Comparison of ENCODE assay signal across 8 mouse cellular contexts in genomic region chr13:55446483-55447105, GRCm38 (mm10). TPM values are rescaled to one million over a fixed set of nuclear protein-coding genes. Genes with fewer than 3 reads are reported as not detected.
DNase-seq lines count a peak whose midpoint lies in the region; ATAC-seq and TF ChIP-seq lines count a peak whose summit lies in the region.

No protein-coding gene starts in this region.

- peak; percentile 67 for ATAC-seq in erythroid progenitor cell, adult 5-6 weeks (replicated peaks; ENCODE audit: low FRiP score, poor library complexity, severe bottlenecking)
- ATAC-seq in stomach, embryonic 16.5 days (ENCODE audit: insufficient read depth, low FRiP score) = no peak

- peak overlapping the region; percentile 95 for H3K9ac ChIP-seq in stomach, embryonic 16.5 days (ENCODE audit: low read length)

- H3K9me3 ChIP-seq in stomach, embryonic 16.5 days (replicated peaks; ENCODE audit: control insufficient read depth, low read length) = no peaks in the 10 kb centered on the region

- H3K4me3 ChIP-seq in spleen, adult 2 months (ENCODE audit: extremely low read depth, insufficient read depth, insufficient read length) = peak overlapping the region; percentile 81
- H3K4me3 ChIP-seq in stomach, embryonic 16.5 days (replicated peaks; ENCODE audit: low read length) = peak overlapping the region; percentile 92
- H3K4me3 ChIP-seq in cerebellum, adult 2 months (replicated peaks; ENCODE audit: insufficient read depth, low read depth, low read length) = no peak overlapping the region
- H3K4me3 ChIP-seq in kidney, adult 2 months (ENCODE audit: insufficient read depth, low read depth, low read length) = no peak overlapping the region

- no peak for DNase-seq in spleen, adult 2 months (ENCODE audit: low read depth in 1 of 2, low spot score in 2 of 2)
- no peak for DNase-seq in spleen, postnatal 14 days (ENCODE audit: low spot score in 2 of 2)
- DNase-seq in liver = peak; percentile 90
- DNase-seq in cerebellum, adult 2 months = no peak
- no peak for DNase-seq in kidney, postnatal 4 days
- no peak for DNase-seq in kidney, adult 2 months

- no peak for TF ChIP-seq CTCF in spleen, adult 2 months (IDR thresholded peaks at IDR 0.05; ENCODE audit: extremely low read depth, insufficient read depth, insufficient read length, insufficient replicate concordance)
- TF ChIP-seq CTCF in cerebellum, adult 2 months (IDR thresholded peaks at IDR 0.05; ENCODE audit: borderline replicate concordance, insufficient read depth, low read depth, low read length) = no peak
- no peak for TF ChIP-seq CTCF in kidney, adult 2 months (conservative IDR thresholded peaks at IDR 0.05; ENCODE audit: insufficient read depth, insufficient read length, low read depth, low read length)

- no peak for TF ChIP-seq POLR2A in spleen, adult 2 months (IDR thresholded peaks at IDR 0.05; ENCODE audit: low read depth, low read length)
- TF ChIP-seq POLR2A in cerebellum, adult 2 months (IDR thresholded peaks at IDR 0.05; ENCODE audit: borderline replicate concordance, insufficient read depth, low read length) = no peak
- no peak for TF ChIP-seq POLR2A in kidney, adult 2 months (IDR thresholded peaks at IDR 0.05; ENCODE audit: low read depth, low read length)

- no peaks in the 10 kb centered on the region for H3K27me3 ChIP-seq in spleen, adult 2 months (ENCODE audit: control insufficient read depth, insufficient read depth, low read length)
- no peaks in the 10 kb centered on the region for H3K27me3 ChIP-seq in stomach, embryonic 16.5 days (ENCODE audit: control insufficient read depth, insufficient read depth, low read length)
- H3K27me3 ChIP-seq in cerebellum, adult 2 months (ENCODE audit: control insufficient read depth, insufficient read depth, low read length) = no peaks in the 10 kb centered on the region
- no peaks in the 10 kb centered on the region for H3K27me3 ChIP-seq in kidney, adult 2 months (replicated peaks; ENCODE audit: control insufficient read depth, insufficient read depth, low read length)

- H3K4me2 ChIP-seq in stomach, embryonic 16.5 days (ENCODE audit: low read depth, low read length) = peak overlapping the region; percentile 97

- H3K27ac ChIP-seq in spleen, adult 2 months (ENCODE audit: insufficient read depth, low read length) = peak overlapping the region; percentile 98
- H3K27ac ChIP-seq in stomach, embryonic 16.5 days (ENCODE audit: low read length) = no peak overlapping the region; the same call in 1 of the 2 replicates
- no peak overlapping the region for H3K27ac ChIP-seq in cerebellum, adult 2 months (ENCODE audit: insufficient read depth, low read length)
- H3K27ac ChIP-seq in kidney, adult 2 months (ENCODE audit: insufficient read depth, low read depth, low read length) = no peak overlapping the region

- peaks cover 16% of the 10 kb centered on the region for H3K36me3 ChIP-seq in spleen, adult 2 months (ENCODE audit: control insufficient read depth, insufficient read depth, low read length)
- peaks cover 7% of the 10 kb centered on the region for H3K36me3 ChIP-seq in stomach, embryonic 16.5 days (ENCODE audit: control insufficient read depth, insufficient read depth, low read length)
- H3K36me3 ChIP-seq in kidney, adult 2 months (ENCODE audit: control insufficient read depth, insufficient read depth, low read length) = no peaks in the 10 kb centered on the region

- WGBS in spleen, adult 2 months = 31% methylated on average over 6 of the region's 6 CpGs
- WGBS in stomach, embryonic 16.5 days = 70% methylated on average over 6 of the region's 6 CpGs
- WGBS in cerebellum, adult 2 months = 85% methylated on average over 6 of the region's 6 CpGs
- 84% methylated on average over 6 of the region's 6 CpGs for WGBS in kidney, adult 2 months

- H3K4me1 ChIP-seq in spleen, adult 2 months (ENCODE audit: control insufficient read depth, insufficient read depth, insufficient read length) = peaks cover 49% of the 10 kb centered on the region; the same call in 1 of the 2 replicates
- H3K4me1 ChIP-seq in stomach, embryonic 16.5 days (ENCODE audit: control insufficient read depth, insufficient read depth, low read length) = peaks cover 25% of the 10 kb centered on the region
- 0 out of 2 replicates have a peak, but pooled peaks cover 8% of the 10 kb centered on the region for H3K4me1 ChIP-seq in cerebellum, adult 2 months (ENCODE audit: control insufficient read depth, insufficient read depth, low read length)
- H3K4me1 ChIP-seq in kidney, adult 2 months (ENCODE audit: control insufficient read depth, insufficient read depth, low read length) = peaks cover 5% of the 10 kb centered on the region; the same call in 1 of the 2 replicates

RNA-seq across cellular contexts. Expression of gene Grk6, which starts 1.7 kb away (rescaled TPM):
- polyA plus RNA-seq in spleen, adult 2 months (2012; rRNA removed) = 189 and 229 TPM in 2 replicates
- total RNA-seq in erythroid progenitor cell, adult 5-6 weeks (2015; ENCODE audit: low replicate concordance) = 48.2 and 55.5 TPM in 2 replicates
- 62.2 and 75.7 TPM in 2 replicates for total RNA-seq in erythroid progenitor cell, adult 5-6 weeks (2017; ENCODE audit: low replicate concordance)
- 14.6 TPM in 2 replicates for polyA plus RNA-seq in stomach, embryonic 16.5 days (2015; fragmentation: Nextera tagmentation; extraction: Ambion mirVana)
- 52.7 and 53.9 TPM in 2 replicates for polyA plus RNA-seq in cerebellum, adult 2 months (2012; rRNA removed)
- 23.4 and 27.4 TPM in 2 replicates for polyA plus RNA-seq in kidney, adult 2 months (2012; rRNA removed)

RNA-seq across cellular contexts. Expression of gene Prr7, which starts 17.5 kb away (rescaled TPM):
- 16.2 and 33.9 TPM in 2 replicates for polyA plus RNA-seq in spleen, adult 2 months (2012; rRNA removed)
- total RNA-seq in erythroid progenitor cell, adult 5-6 weeks (2015; ENCODE audit: low replicate concordance) = not detected in 2 replicates
- total RNA-seq in erythroid progenitor cell, adult 5-6 weeks (2017; ENCODE audit: low replicate concordance) = not detected in 2 replicates
- 0.22 and 0.26 TPM in 2 replicates for polyA plus RNA-seq in stomach, embryonic 16.5 days (2015; fragmentation: Nextera tagmentation; extraction: Ambion mirVana)
- polyA plus RNA-seq in cerebellum, adult 2 months (2012; rRNA removed) = 10.7 and 13.0 TPM in 2 replicates
- polyA plus RNA-seq in kidney, adult 2 months (2012; rRNA removed) = 0.64 and 0.81 TPM in 2 replicates

RNA-seq across cellular contexts. Expression of gene F12, which starts 20.0 kb away (rescaled TPM):
- polyA plus RNA-seq in spleen, adult 2 months (2012; rRNA removed) = 0.64 and 1.6 TPM in 2 replicates
- not detected in 2 replicates for total RNA-seq in erythroid progenitor cell, adult 5-6 weeks (2015; ENCODE audit: low replicate concordance)
- total RNA-seq in erythroid progenitor cell, adult 5-6 weeks (2017; ENCODE audit: low replicate concordance) = not detected in 2 replicates
- polyA plus RNA-seq in stomach, embryonic 16.5 days (2015; fragmentation: Nextera tagmentation; extraction: Ambion mirVana) = 4.5 and 5.6 TPM in 2 replicates
- polyA plus RNA-seq in cerebellum, adult 2 months (2012; rRNA removed) = 0.05 and 0.11 TPM in 2 replicates
- polyA plus RNA-seq in kidney, adult 2 months (2012; rRNA removed) = 0.03 and 0.07 TPM in 2 replicates

RNA-seq across cellular contexts. Expression of gene Pfn3, which starts 31.6 kb away (rescaled TPM):
- polyA plus RNA-seq in spleen, adult 2 months (2012; rRNA removed) = not detected in 2 replicates
- total RNA-seq in erythroid progenitor cell, adult 5-6 weeks (2015; ENCODE audit: low replicate concordance) = not detected in 2 replicates
- not detected in 2 replicates for total RNA-seq in erythroid progenitor cell, adult 5-6 weeks (2017; ENCODE audit: low replicate concordance)
- not detected in 2 replicates for polyA plus RNA-seq in stomach, embryonic 16.5 days (2015; fragmentation: Nextera tagmentation; extraction: Ambion mirVana)
- not detected in 2 replicates for polyA plus RNA-seq in cerebellum, adult 2 months (2012; rRNA removed)
- not detected in 2 replicates for polyA plus RNA-seq in kidney, adult 2 months (2012; rRNA removed)

RNA-seq across cellular contexts. Expression of gene Dbn1, which starts 41.3 kb away (rescaled TPM):
- polyA plus RNA-seq in spleen, adult 2 months (2012; rRNA removed) = 12.8 and 14.2 TPM in 2 replicates
- not detected in 2 replicates for total RNA-seq in erythroid progenitor cell, adult 5-6 weeks (2015; ENCODE audit: low replicate concordance)
- 0.45 TPM in 1 of 2 replicates, not detected in the other for total RNA-seq in erythroid progenitor cell, adult 5-6 weeks (2017; ENCODE audit: low replicate concordance)
- 111 and 113 TPM in 2 replicates for polyA plus RNA-seq in stomach, embryonic 16.5 days (2015; fragmentation: Nextera tagmentation; extraction: Ambion mirVana)
- 97.4 and 108 TPM in 2 replicates for polyA plus RNA-seq in cerebellum, adult 2 months (2012; rRNA removed)
- polyA plus RNA-seq in kidney, adult 2 months (2012; rRNA removed) = 16.9 and 21.0 TPM in 2 replicates

Comparison
In these comparisons a context has a peak if more than half of its experiments do, and no peak if none do; other contexts are left out.
1. H3K4me3 ChIP-seq: peak in spleen, adult 2 months (single experiment) and stomach, embryonic 16.5 days (single experiment); none in cerebellum, adult 2 months (single experiment) and kidney, adult 2 months (single experiment).